Mouse (Mus musculus) kidney, embryonic 16.5 days (tissue): ENCODE results near the gene Olfr97. TPM values are rescaled to one million over a fixed set of nuclear protein-coding genes. Genes with fewer than 3 reads are reported as not detected.
"Not testable (repeated sequence)": the region's sequence is repeated elsewhere in the genome, so short reads cannot be mapped to it uniquely, and the experiment has no call there.

Experiments used
- ATAC-seq: fragments of 200-750 bp; cut with Nextera tagmentation; 2 replicates; pipeline ENCODE4 v1.8.0; 2017; ENCODE audit warnings: moderate TSS enrichment; ENCODE audit not compliant: low FRiP score, low TSS enrichment
- H3K27ac ChIP-seq: fragments of 300-500 bp; sonication (generic); 2 replicates; pipeline ENCODE4 v1.5.1; 2014; ENCODE audit warnings: low read length
- H3K27me3 ChIP-seq: fragments of 300-500 bp; sonication (generic); 2 replicates; pipeline ENCODE4 v1.6.1; 2014; ENCODE audit warnings: low read length, control low read depth, mixed read lengths; ENCODE audit not compliant: insufficient read depth
- H3K36me3 ChIP-seq: fragments of 300-500 bp; sonication (generic); 2 replicates; pipeline ENCODE4 v1.6.1; 2014; ENCODE audit warnings: low read length, control low read depth, mixed read lengths; ENCODE audit not compliant: insufficient read depth
- H3K4me1 ChIP-seq: fragments of 300-500 bp; sonication (generic); 2 replicates; pipeline ENCODE4 v1.6.1; 2014; ENCODE audit warnings: low read length, control low read depth, mixed read lengths; ENCODE audit not compliant: insufficient read depth
- H3K4me2 ChIP-seq: fragments of 300-500 bp; sonication (generic); replicated peaks from 2 replicates; pipeline ENCODE4 v1.6.1; 2014; ENCODE audit warnings: low read depth, low read length
- H3K4me3 ChIP-seq: fragments of 300-500 bp; sonication (generic); 2 replicates; pipeline ENCODE4 v1.5.1; 2014; ENCODE audit warnings: mild to moderate bottlenecking, low read length
- H3K9ac ChIP-seq: fragments of 300-500 bp; sonication (generic); replicated peaks from 2 replicates; pipeline ENCODE4 v1.6.1; 2014; ENCODE audit warnings: low read length
- H3K9me3 ChIP-seq: fragments of 300-500 bp; sonication (generic); 2 replicates; pipeline ENCODE4 v1.6.1; 2016; ENCODE audit warnings: low read length, control low read depth
- WGBS: fragments of 180-500 bp; shearing (Covaris S2); extraction: QIAGEN DNeasy Blood & Tissue Kit; methylation state at CpG from one replicate; pipeline ENCODE4 v1.1.7; 2014; 5-methylcytosine and 5-hydroxymethylcytosine counted together
- polyA plus RNA-seq: library from polyadenylated mRNA; unstranded; fragments of >200 nt; fragmentation: Nextera tagmentation; extraction: Ambion mirVana; gene quantifications from 2 replicates; pipeline ENCODE4 v1.2.1, GENCODE M21; 2015

The Olfr97 gene
- not detected in 2 replicates for polyA plus RNA-seq

GRCm38 (mm10) chr17:37237230-37237629 is at the start of gene Olfr97:
Olfr97 (minus strand) TSS chr17:37237330.
- H3K4me2 ChIP-seq, ATAC-seq, H3K27me3 ChIP-seq, H3K4me3 ChIP-seq, H3K27ac ChIP-seq, H3K36me3 ChIP-seq, H3K9me3 ChIP-seq, H3K9ac ChIP-seq, H3K4me1 ChIP-seq: not testable (repeated sequence)
- WGBS = 76% methylated on average over 2 of the region's 2 CpGs

GRCm38 (mm10) chr17:37283360-37283759 is 46.2 kb upstream of the Olfr97 start, which contains the start of gene Olfr99:
Olfr99 (minus strand) TSS chr17:37283460.
- H3K4me3 ChIP-seq = no peak within 1 kb of the TSS

GRCm38 (mm10) chr17:37280331-37280730 is 43.2 kb upstream of the Olfr97 start:
- no peak overlapping the region for H3K4me3 ChIP-seq
- H3K27me3 ChIP-seq = no peaks in the 10 kb centered on the region
- no peaks in the 10 kb centered on the region for H3K9me3 ChIP-seq
- H3K36me3 ChIP-seq = no peaks in the 10 kb centered on the region
- no peaks in the 10 kb centered on the region for H3K4me1 ChIP-seq
- no peak overlapping the region for H3K9ac ChIP-seq
- no peak overlapping the region for H3K27ac ChIP-seq
- no peak for ATAC-seq
- H3K4me2 ChIP-seq = no peak overlapping the region
- 75% methylated on average over 1 of the region's 1 CpGs for WGBS

More at GRCm38 (mm10) chr17:37283360-37283759, 46.2 kb upstream of the Olfr97 start, which contains the start of gene Olfr99:
- Histone ChIP-seq H3K27ac (no peak within 1 kb of the TSS), H3K9ac (no peak within 1 kb of the TSS), H3K4me2 (no peak within 1 kb of the TSS), H3K4me1 (no peaks in the 10 kb centered on the region), H3K36me3 (no peaks in the 10 kb centered on the region), H3K9me3 (no peaks in the 10 kb centered on the region), H3K27me3 (no peaks in the 10 kb centered on the region)
- WGBS = 81% methylated on average over 1 of the region's 1 CpGs
- no peak for ATAC-seq

- no peaks in the 10 kb centered on the region for H3K27me3 ChIP-seq
- no peaks in the 10 kb centered on the region for H3K9me3 ChIP-seq
- H3K4me2 ChIP-seq = no peak overlapping the region
- H3K4me3 ChIP-seq = no peak overlapping the region
- H3K27ac ChIP-seq = no peak overlapping the region
- no peaks in the 10 kb centered on the region for H3K4me1 ChIP-seq
- H3K36me3 ChIP-seq = no peaks in the 10 kb centered on the region
- ATAC-seq = no peak
- H3K9ac ChIP-seq = no peak overlapping the region
Observed at GRCm38 (mm10) chr17:37276573-37276972, 39.4 kb upstream of the Olfr97 start.

GRCm38 (mm10) chr17:37275626-37276248 is 38.6 kb upstream of the Olfr97 start:
- H3K36me3 ChIP-seq = no peaks in the 10 kb centered on the region
- H3K4me1 ChIP-seq = no peaks in the 10 kb centered on the region
- no peaks in the 10 kb centered on the region for H3K9me3 ChIP-seq
- 75% methylated on average over 2 of the region's 2 CpGs for WGBS
- no peaks in the 10 kb centered on the region for H3K27me3 ChIP-seq
- no peak overlapping the region for H3K4me3 ChIP-seq
- no peak overlapping the region for H3K27ac ChIP-seq
- H3K4me2 ChIP-seq = no peak overlapping the region
- H3K9ac ChIP-seq = no peak overlapping the region
- ATAC-seq = no peak

- 0 out of 2 replicates have a peak overlapping the region, but pooled peaks have one; percentile 42 for H3K9ac ChIP-seq
Observed at GRCm38 (mm10) chr17:37270702-37271092, 33.6 kb upstream of the Olfr97 start.

GRCm38 (mm10) chr17:37270058-37270701 is 33.0 kb upstream of the Olfr97 start, which contains the start of gene H2-M3:
H2-M3 (plus strand) TSS chr17:37270220.
- Histone ChIP-seq H3K9ac (0 out of 2 replicates have a peak within 1 kb of the TSS, but pooled peaks have one; percentile 42), H3K27me3 (no peaks in the 10 kb centered on the region), H3K9me3 (no peaks in the 10 kb centered on the region), H3K4me2 (peak within 1 kb of the TSS; percentile 67), H3K4me1 (0 out of 2 replicates have a peak, but pooled peaks cover 3% of the 10 kb centered on the region), H3K36me3 (no peaks in the 10 kb centered on the region), H3K4me3 (peak within 1 kb of the TSS; percentile 46), H3K27ac (no peak within 1 kb of the TSS)
- peak; percentile 98 for ATAC-seq
- WGBS = 3% methylated on average over 26 of the region's 26 CpGs

More at GRCm38 (mm10) chr17:37270702-37271092, 33.6 kb upstream of the Olfr97 start:
- Histone ChIP-seq H3K4me2 (peak overlapping the region; percentile 67), H3K27me3 (no peaks in the 10 kb centered on the region), H3K36me3 (no peaks in the 10 kb centered on the region), H3K27ac (no peak overlapping the region), H3K4me1 (0 out of 2 replicates have a peak, but pooled peaks cover 3% of the 10 kb centered on the region), H3K9me3 (no peaks in the 10 kb centered on the region), H3K4me3 (peak overlapping the region; percentile 46)
- ATAC-seq = peak; percentile 22; the same call in 1 of the 2 replicates
- WGBS = 66% methylated on average over 8 of the region's 8 CpGs

- no peak for ATAC-seq
- no peaks in the 10 kb centered on the region for H3K9me3 ChIP-seq
- H3K9ac ChIP-seq = no peak within 1 kb of the TSS
- no peak within 1 kb of the TSS for H3K27ac ChIP-seq
- H3K4me3 ChIP-seq = no peak within 1 kb of the TSS
- H3K4me1 ChIP-seq = no peaks in the 10 kb centered on the region
- H3K4me2 ChIP-seq = no peak within 1 kb of the TSS
- no peaks in the 10 kb centered on the region for H3K36me3 ChIP-seq
- H3K27me3 ChIP-seq = no peaks in the 10 kb centered on the region
- WGBS = 92% methylated on average over 1 of the region's 1 CpGs
Observed at GRCm38 (mm10) chr17:37263626-37264025, 26.5 kb upstream of the Olfr97 start, which contains the start of gene Olfr98. Olfr98 (minus strand) TSS chr17:37263749.

- no peak overlapping the region for H3K4me2 ChIP-seq
- WGBS = 21% methylated on average over 1 of the region's 1 CpGs
Observed at GRCm38 (mm10) chr17:37250544-37250943, 13.4 kb upstream of the Olfr97 start.

GRCm38 (mm10) chr17:37249460-37249859 is 12.3 kb upstream of the Olfr97 start:
- Histone ChIP-seq H3K9ac (no peak overlapping the region), H3K4me3 (no peak overlapping the region), H3K9me3 (no peaks in the 10 kb centered on the region), H3K4me2 (no peak overlapping the region), H3K27ac (no peak overlapping the region), H3K4me1 (no peaks in the 10 kb centered on the region), H3K36me3 (no peaks in the 10 kb centered on the region), H3K27me3 (no peaks in the 10 kb centered on the region)
- ATAC-seq = no peak

More at GRCm38 (mm10) chr17:37250544-37250943, 13.4 kb upstream of the Olfr97 start:
- no peak overlapping the region for H3K27ac ChIP-seq
- H3K9ac ChIP-seq = no peak overlapping the region
- no peaks in the 10 kb centered on the region for H3K36me3 ChIP-seq
- no peaks in the 10 kb centered on the region for H3K27me3 ChIP-seq
- H3K9me3 ChIP-seq = no peaks in the 10 kb centered on the region
- H3K4me1 ChIP-seq = no peaks in the 10 kb centered on the region
- H3K4me3 ChIP-seq = no peak overlapping the region
- ATAC-seq = no peak
